Mouse (Mus musculus): ENCODE data around the gene 1700017N19Rik.
"Not testable (repeated sequence)": the region's sequence is repeated elsewhere in the genome, so short reads cannot be mapped to it uniquely, and the experiment has no call there.

The 1700017N19Rik gene

DNA sequence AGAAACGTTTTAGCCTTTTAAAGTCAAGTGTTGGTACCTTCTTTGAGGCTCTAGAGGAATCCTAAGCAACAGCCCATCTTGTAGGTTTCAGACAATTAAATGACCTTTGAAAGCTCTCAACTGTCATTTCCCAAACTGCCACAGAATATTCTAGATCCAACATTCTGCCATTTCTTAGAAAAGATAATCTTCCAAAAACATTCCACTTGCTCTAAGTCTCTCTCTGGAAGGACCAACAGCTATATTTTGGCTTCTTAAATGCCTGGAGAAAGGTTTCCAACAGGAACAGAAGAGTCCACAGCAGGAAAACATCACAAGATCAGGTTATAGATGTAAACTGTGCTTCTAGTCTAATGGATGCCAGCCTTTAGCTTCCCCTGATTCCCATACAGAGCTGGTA lies at the start of gene 1700017N19Rik, which contains the start of gene 4930430F08Rik:
Gene 1700017N19Rik (plus strand): TSS at position 162 of the 400 bp plus-strand sequence.
Gene 4930430F08Rik (minus strand): TSS at position 101 of the 400 bp plus-strand sequence.
- no peak for DNase-seq (ENCODE audit: low spot score in 2 of 2)

DNA sequence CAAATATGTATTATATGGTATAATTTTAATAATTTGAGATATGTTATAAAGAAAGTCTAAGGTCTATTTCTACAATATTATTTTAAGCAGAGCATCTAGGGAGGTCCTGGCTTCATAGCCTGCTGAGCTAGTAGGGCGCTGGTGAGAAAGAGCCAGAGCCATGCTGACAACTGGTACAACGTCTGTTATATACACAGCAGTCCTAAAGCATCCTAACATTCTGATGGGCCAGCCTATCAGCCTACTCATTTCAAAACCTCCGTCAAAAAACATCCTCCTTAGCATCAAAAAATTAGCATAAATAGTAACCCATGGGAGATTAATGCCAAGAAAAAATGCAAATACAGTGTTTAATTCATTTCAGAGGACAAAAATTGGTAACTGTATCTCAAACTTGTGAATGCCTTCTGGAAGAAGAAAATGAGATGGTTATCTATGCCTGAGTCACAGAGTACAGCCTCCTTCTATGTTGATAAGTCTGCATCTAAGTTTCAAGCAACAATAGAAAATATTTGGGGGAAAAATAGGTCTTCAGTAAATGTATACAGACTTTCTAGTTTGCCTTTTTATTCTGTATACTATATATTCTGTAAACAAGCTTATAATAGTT lies 33.6 kb upstream of the 1700017N19Rik start:
- no peak for DNase-seq (ENCODE audit: low spot score in 2 of 2)

DNA sequence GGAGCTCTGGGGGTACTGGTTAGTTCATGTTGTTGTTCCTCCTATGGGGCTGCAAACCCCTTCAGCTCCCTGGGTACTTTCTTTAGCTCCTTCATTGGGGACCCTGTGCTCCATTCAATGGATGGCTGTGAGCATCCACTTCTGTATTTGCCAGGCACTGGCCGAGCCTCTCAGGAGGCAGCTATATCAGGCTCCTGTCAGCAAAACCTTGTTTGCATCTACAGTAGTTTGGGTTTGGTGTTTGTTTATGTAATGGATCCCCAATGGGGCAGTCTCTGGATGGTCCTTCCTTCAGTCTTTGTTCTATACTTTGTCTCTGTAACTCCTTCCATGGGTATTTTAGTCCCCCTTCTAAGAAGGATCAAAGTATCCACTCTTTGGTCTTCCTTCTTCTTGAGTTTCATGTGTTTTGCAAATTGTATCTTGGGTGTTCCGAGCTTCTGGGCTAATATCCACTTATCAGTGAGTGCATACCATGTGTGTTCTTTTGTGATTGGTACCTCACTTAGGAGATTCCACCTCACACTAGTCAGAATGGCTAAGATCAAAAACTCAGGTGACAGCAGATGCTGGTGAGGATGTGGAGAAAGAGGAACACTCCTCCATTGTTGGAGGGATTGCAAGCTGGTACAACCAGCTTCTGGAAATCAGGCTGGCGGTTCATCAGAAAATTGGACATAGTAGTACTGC lies 29.9 kb upstream of the 1700017N19Rik start:
- not testable (repeated sequence) for DNase-seq (ENCODE audit: low spot score in 2 of 2)

DNA sequence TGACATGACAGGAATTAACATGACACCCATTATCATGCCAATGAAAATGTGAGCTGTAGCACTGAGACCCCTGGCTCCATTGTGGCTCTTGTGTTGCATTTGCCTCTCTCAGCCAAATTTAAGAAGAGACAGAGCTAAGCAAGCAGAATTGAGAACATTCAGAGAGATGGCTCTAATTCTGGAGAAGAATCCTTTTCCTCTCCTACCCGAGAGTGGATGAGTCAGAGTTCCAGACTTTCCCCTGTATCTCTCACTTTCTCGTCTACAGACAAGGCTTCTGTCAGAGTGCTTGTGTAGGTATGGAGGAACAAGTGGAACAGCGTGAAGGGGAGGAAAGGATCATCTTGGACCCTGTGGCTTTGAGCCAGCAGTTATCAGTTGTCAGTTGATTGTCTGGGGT lies 26.2 kb upstream of the 1700017N19Rik start:
- DNase-seq (ENCODE audit: low spot score in 2 of 2): no peak

DNA sequence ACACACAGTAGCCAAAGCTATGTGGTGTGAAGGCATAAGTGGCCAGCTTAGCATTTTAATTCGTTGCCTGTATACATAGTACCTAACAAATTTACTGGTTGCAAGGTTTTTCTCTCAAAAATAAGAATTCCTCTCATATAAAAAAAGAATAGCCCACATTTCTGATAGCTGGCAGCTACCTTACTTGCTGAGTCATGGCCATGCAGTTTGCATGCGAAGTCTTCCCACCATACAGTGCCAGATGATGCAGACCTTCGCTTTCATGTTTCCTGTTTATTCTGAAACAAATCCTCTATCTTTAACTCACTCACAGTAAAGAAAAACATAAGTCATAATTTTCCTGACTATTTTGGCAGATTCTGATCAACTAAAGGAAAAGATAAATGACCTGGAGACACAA lies 18.6 kb upstream of the 1700017N19Rik start:
- DNase-seq (ENCODE audit: low spot score in 2 of 2): no peak

DNA sequence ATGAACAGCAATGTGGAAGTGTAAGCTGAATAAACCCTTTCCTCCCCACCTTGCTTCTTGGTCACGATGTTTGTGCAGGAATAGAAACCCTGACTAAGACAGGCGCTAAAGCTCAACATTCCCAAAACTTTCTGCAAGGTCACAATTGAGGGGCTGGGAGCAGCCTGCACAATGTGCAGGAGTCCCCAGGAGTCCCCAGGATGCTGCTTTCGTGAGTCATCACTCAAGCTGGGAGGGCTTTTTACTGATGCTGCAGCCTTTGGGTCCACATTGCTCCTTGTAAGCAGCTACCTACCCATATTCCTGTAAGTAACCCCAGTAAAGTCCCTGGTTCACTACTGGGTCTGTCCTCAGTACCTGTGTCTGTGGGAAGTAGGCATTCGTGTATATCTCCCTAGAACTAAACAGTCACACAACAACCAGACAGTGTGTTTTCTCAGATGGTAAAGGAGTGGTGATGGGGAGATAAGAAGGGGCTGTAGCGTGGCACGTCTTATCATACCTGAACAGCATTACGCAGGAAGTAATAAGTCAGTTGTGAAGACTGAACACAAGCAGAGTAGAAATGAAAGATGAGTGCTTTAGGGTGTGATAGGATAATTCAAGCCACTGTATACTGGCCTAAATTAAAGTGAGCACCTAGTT lies 15.7 kb upstream of the 1700017N19Rik start:
- no peak for DNase-seq (ENCODE audit: low spot score in 2 of 2)

DNA sequence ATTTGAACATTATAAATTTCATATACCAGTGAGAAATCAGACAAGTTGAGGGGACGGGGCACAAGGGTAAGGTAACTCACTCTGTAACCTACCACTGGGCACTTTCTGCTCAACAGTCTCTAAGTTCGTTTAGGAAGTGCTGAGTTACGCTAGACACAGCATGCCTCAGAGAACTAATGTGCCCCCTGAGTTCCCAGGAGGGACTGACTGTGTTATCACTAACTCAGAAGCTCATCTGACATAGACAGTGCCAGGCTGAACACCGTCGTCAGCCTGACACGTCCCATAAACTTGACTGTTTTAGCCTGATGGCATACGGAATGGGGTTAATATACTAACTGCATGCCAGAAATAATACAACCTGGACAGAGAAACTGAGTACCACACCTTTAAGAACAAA lies 15.0 kb upstream of the 1700017N19Rik start:
- DNase-seq (ENCODE audit: low spot score in 2 of 2): no peak

DNA sequence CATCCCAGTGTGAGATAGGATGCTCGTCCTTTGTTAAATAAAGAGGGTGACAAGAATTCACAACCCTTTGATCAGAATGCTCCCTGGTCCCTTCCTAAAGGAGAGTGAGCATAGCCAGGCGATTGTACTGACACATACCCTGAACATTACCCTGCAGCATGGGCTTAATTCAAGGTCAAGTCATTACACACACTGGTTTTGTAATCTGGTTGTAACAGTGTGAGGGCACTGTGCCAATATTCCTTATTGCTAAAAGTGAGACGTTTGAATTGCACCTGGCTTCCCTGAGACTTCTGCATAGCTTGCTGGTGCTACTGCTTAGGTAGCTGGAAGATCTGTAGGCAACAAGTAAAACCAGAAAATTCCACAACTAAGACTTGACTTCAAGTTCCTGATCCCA lies 6.1 kb upstream of the 1700017N19Rik start:
- no peak for DNase-seq (ENCODE audit: low spot score in 2 of 2)

DNA sequence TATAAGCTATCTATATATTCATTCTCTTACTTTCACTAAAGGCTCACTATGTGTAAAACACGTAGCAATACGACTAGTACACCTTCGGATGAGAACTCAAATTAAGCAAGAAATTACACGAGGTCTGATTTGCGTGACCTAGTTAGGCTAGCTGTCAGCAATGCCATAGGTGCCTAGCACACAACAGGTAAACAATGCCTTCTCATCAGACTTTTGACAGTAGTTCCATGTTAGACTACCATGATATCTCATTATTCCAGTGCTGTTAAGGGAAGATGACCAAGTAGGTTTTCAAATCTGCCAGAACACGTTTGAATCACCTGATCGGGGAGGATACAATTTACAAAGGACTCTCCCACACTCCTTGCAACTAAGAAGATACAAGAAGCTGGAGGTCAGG lies 1.8 kb upstream of the 1700017N19Rik start:
- DNase-seq (ENCODE audit: low spot score in 2 of 2): no peak

DNA sequence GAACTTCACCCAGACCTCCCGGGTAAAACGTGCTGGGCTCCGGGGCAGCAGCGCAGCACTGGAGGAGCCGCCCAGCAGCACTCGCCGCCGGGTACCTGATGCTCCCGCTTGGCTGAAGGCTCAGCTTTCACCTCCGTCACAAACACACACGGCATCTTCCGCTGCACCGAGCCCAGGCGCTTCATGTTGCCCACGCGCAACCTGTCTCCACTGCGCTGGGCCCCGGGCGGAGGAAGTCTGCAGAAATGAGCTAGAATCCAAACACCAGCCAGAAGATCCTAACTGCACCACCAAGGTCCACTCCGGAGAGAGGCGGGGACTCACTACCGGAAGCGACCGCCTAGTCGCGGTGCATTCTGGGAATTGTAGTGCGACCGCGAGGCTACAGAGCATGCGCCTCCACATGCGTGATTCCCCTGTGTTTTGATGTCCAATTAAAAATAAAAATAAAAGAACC lies 1.3 kb upstream of the 1700017N19Rik start:
- peak; percentile 75 to 86 for DNase-seq (ENCODE audit: low spot score in 2 of 2)

DNA sequence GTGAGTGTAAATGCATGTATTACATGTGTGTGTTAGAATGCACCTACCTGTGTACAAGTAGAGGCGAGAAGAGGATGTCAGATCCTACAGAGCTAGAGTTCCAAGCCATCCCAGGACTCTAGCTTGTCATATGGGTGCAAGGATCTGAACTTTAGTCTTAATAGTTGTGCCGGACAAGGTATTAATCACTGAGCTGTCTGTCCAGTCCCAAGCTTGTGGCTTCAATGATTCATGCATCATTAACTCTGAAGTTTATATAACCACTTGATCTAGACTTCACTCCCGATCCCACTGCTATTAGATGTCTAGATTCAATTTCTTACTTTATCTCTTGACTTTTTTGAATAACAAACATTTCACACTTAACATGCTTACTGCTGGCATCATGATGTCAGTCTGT lies 8.1 kb downstream of the 1700017N19Rik start:
- no peak for DNase-seq (ENCODE audit: low spot score in 2 of 2)

DNA sequence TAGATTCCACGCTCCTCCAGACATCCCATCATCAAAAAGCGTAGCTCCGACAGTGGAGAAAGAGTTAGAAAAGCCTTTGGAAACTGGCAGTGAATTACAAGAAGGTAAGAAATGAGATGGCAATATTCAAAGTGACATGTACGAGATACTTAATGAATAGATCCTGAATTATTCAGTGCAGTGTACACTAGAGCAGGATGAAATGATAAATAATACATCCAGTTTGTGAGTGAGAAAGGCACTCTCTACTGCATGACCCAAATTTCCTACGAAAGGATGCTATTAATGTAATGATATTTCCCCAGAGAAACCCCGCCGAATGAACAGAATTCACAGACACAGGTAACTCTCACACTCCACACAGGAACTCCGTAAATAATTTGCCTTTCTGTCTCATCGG lies 13.2 kb downstream of the 1700017N19Rik start:
- DNase-seq (ENCODE audit: low spot score in 2 of 2): no peak

DNA sequence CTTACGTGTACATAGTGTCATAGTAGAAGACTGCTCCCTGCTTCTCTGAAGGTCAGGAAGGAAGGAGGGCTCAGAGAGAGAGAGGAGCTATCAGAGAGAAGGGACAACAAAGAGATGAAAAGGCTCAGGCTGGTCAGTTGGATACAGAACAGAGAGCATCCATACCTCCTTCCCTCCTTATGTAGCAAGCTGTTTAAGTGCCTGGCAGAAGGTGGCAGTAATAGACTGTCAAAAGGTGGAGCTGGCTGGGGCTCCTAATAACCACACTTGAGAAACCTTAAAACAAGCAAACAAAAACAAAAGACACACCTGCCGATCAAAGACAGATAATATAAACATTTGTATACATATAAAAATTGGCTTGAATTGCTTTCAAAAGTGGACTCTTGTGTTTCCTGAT lies 14.0 kb downstream of the 1700017N19Rik start:
- no peak for DNase-seq (ENCODE audit: low spot score in 2 of 2)

DNA sequence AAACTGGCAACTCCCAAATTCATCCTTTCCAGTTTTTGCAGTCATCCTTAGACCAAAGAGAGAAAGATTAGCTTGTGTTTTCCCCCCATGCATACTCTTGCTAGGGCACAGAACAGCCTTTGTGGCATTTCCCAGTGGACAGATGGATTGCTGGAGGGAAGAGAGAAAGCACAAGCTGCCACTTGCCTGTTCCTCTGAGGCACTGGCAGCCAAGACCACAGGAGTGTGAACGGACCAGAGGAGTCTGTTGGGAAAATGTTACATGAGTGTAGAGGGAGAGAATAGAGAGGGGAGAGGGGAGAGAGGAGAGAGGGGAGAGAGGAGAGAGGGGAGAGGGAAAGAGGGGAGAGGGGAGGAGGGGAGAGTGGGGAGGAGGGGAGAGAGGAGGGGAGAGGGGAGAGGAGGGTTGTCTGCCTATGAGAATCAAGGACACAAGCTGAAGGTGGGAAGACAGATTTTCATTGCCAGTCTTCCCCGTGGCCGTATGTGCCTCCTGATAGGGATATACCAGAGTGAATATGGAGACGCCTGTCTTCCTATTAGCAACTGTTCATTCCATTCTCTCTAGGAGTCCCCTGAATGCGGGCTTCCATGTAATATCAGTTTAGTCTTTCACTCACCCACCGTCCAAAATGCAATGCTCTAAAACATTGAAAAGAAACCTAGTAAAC lies 27.1 kb downstream of the 1700017N19Rik start:
- DNase-seq (ENCODE audit: low spot score in 2 of 2): no peak

DNA sequence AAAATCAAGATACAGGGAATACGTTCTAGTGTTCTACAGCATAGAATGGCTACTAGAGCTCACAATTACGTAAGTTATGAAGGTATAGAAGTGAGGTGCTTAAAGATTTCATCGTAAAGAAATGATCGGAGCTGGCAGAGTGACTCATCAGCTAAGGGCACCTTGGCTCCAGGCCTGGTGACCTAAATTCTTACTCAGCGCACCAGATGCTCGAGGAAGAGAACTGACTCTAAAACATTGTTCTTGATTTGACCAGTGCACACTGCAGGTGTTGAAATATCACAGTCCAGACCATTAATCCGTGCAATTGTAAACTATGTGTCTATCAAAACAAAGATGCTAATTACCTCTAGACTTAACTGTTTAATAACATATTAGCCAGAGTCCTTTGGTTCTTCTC lies 29.2 kb downstream of the 1700017N19Rik start:
- DNase-seq (ENCODE audit: low spot score in 2 of 2): no peak

DNA sequence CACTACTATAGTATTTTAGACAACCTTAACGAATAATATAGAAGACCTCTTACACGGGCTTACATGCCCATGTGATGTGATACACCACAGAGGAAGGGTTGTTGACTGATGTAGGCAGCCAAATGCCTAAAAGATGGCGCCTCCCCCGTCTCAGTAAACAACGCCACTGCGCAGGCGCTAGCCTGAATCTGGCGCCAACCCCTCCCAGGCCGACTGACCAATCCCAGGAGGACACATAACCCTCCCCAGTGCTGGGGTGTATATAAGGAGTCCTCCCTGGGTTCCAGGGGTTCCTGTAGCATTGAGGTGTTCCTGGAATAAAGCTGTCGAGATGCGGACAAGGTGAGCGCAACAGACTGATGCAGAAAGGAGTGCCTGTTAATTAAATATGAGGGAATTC lies 29.8 kb downstream of the 1700017N19Rik start:
- DNase-seq (ENCODE audit: low spot score in 2 of 2): no peak

DNA sequence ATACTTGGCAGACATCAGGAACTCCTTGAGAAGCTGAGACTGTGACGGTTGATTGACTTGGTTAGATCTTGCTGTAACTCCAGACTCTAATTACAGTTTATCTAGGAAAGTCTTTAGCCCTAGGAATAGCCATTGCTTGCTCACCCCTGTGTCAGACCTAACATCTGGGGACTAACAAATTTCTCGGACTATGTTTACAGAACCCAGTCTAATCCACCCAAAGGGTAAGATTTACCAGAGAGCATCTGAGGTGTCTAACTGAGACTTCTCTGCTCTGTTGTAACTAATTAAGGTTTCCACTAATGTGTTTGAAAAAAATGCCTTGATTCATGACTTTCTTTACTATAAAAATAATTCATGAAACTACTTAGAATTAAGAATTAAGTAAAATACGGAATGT lies 32.2 kb downstream of the 1700017N19Rik start:
- DNase-seq (ENCODE audit: low spot score in 2 of 2): no peak

DNA sequence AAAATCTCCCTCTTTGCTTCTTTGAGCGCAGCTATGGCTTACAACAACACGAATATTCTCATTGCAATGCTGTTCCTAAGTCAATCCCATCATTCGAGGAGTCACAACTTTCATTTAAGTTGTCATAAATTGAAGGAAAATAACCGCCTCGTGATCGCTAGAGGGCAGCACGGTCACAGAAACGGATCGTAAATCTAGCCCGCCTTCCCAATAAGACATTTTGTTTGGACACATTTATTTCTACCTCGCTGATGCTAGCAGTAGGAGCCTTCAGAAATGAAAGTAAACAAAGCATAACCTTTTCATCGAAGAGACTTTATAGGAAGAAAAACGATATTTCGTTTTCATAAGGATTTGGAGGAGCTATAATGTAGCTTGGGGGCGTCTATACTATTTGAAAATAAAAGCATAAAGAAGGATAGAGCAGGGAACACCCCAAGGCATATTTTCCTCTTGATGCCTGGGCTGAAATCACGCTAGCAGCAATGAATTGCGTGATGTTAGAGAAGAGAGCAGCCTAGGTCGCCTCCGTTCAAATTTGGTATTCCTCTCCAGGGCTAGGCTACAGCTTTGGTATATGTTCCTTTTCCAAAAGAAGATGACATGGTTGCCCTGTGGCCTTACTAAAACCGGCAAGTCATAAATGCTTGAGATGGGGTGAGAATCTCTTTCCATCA lies 39.6 kb downstream of the 1700017N19Rik start:
- DNase-seq (ENCODE audit: low spot score in 2 of 2): peak in 1 of 2 experiments; percentile 30

DNA sequence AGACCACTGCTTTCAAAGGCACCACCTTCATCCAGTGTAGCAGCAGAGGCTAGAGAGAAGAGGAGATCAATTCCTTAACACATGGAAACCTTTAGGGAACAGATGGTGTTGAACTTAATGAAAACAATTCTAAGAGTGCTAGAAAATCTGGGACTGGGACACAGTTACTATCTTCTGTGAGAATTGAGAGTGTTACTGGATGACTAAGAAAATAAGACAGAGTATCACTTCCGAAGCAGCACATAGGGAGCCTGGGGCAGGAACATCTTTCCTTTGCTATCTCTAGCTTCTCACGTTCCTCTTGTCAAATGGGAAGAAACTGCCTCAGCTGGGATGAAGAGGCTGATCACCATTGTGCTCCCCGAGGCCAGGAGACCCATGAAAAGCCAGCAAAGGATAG lies 52.6 kb downstream of the 1700017N19Rik start:
- no peak for DNase-seq (ENCODE audit: low spot score in 2 of 2)

DNA sequence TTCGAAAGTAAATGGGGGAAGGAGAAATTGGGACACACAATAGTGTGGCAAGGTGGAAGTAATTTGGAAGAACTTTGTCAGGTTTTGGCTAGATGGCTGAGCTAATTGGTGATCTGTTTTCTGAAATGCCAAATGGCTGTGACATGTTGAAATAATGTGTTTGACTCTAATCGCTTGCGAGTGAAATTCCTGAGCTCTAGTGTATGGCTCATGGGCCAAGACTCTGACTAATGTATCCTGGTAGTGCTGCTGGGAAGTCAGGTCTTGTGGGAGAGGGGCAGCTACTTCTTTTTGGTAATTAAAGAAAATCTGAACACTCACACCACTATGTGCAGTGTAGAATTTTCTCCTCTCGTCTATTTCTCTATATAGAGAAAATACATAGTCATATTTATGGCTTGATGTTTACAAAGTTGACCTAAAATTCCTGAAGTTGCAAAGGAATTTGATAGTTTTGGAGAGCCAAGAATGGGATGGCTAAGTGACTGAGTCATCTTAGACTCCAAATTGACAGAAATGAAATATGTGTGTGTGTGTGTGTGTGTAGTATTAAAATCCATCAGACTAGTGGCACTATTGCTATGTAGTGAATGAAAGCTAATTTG lies 55.1 kb downstream of the 1700017N19Rik start:
- DNase-seq (ENCODE audit: low spot score in 2 of 2): no peak

DNA sequence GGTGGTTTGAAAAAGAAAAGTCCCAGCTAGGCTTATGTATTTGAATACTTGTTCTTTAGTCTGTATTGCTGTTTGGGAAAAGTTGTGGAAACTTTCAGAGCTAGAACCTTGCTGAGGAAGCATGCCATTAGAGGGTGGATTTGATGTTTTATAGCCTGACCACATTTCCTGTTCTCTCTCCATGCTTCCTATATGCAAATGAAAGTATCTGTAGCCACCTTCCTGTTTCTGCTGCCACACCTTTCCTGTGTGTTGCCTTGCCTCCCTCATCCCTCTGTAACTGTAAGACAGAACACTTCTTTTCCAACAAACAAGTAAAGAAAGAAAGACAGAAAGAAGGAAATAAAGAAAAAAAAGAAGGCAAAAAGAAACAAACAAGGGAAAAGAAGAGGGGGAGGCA lies 63.9 kb downstream of the 1700017N19Rik start:
- no peak for DNase-seq (ENCODE audit: low spot score in 2 of 2)
